Mouse (Mus musculus): ENCODE results near the gene Tbkbp1. TPM values are rescaled to one million over a fixed set of nuclear protein-coding genes. Genes with fewer than 3 reads are reported as not detected.

Gene Tbkbp1
- polyA plus RNA-seq, 1 experiment = 55.8 TPM

- WGBS = 83% methylated on average over 8 of the region's 8 CpGs
Observed at GRCm38 (mm10) chr11:97147333-97147732, 4.0 kb downstream of the Tbkbp1 start.

GRCm38 (mm10) chr11:97146724-97147123, 4.6 kb downstream of the Tbkbp1 start:
- no peak for TF ChIP-seq POLR2A (IDR thresholded peaks at IDR 0.05; ENCODE audit: borderline replicate concordance, extremely low read depth, low read depth, low read length)
- TF ChIP-seq CTCF (IDR thresholded peaks at IDR 0.05; ENCODE audit: insufficient read depth, low read length) = peak; percentile 88
- 7% methylated on average over 8 of the region's 8 CpGs for WGBS
- Histone ChIP-seq H3K4me1 (ENCODE audit: control insufficient read depth, insufficient read depth, low read length) (peaks cover 12% of the 10 kb centered on the region; the same call in 1 of the 2 replicates), H3K4me3 (replicated peaks; ENCODE audit: extremely low read depth, low read depth, low read length) (no peak overlapping the region)
- peak; percentile 80 for DNase-seq

More at GRCm38 (mm10) chr11:97147333-97147732, 4.0 kb downstream of the Tbkbp1 start:
- Histone ChIP-seq H3K4me3 (replicated peaks; ENCODE audit: extremely low read depth, low read depth, low read length) (no peak overlapping the region), H3K4me1 (ENCODE audit: control insufficient read depth, insufficient read depth, low read length) (peaks cover 11% of the 10 kb centered on the region; the same call in 1 of the 2 replicates)
- no peak for TF ChIP-seq POLR2A (IDR thresholded peaks at IDR 0.05; ENCODE audit: borderline replicate concordance, extremely low read depth, low read depth, low read length)
- TF ChIP-seq CTCF (IDR thresholded peaks at IDR 0.05; ENCODE audit: insufficient read depth, low read length) = no peak
- no peak for DNase-seq

DNA sequence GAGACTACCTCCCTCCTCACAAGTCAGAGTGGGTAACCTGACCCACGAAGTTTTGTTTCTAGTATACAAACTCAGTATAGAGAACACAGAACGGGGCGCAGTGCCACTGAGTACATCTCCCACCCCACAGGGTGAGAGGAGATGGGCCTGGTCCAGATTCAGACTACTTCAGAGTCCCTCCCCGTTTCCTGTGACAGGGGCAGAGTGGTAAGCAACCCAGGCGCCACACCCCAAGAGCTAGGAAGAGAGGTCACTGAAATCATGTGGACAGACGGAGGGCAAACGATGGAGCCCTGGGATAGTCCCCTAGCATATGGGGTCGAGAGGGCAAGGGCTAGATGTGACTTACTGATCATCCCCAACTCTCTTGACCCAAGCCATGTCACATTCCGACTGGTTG, 5.3 kb downstream of the Tbkbp1 start:
- Histone ChIP-seq H3K4me3 (replicated peaks; ENCODE audit: extremely low read depth, low read depth, low read length) (no peak overlapping the region), H3K4me1 (ENCODE audit: control insufficient read depth, insufficient read depth, low read length) (peaks cover 12% of the 10 kb centered on the region; the same call in 1 of the 2 replicates)
- DNase-seq = no peak
- TF ChIP-seq CTCF (IDR thresholded peaks at IDR 0.05; ENCODE audit: insufficient read depth, low read length) = no peak
- no peak for TF ChIP-seq POLR2A (IDR thresholded peaks at IDR 0.05; ENCODE audit: borderline replicate concordance, extremely low read depth, low read depth, low read length)
- 50% methylated on average over 9 of the region's 9 CpGs for WGBS

- WGBS = 75% methylated on average over 2 of the region's 2 CpGs
- Histone ChIP-seq H3K4me1 (ENCODE audit: control insufficient read depth, insufficient read depth, low read length) (peaks cover 12% of the 10 kb centered on the region; the same call in 1 of the 2 replicates), H3K4me3 (replicated peaks; ENCODE audit: extremely low read depth, low read depth, low read length) (no peak overlapping the region)
- TF ChIP-seq POLR2A (IDR thresholded peaks at IDR 0.05; ENCODE audit: borderline replicate concordance, extremely low read depth, low read depth, low read length) = no peak
- no peak for TF ChIP-seq CTCF (IDR thresholded peaks at IDR 0.05; ENCODE audit: insufficient read depth, low read length)
- no peak for DNase-seq
Observed at GRCm38 (mm10) chr11:97145320-97145719, 6.0 kb downstream of the Tbkbp1 start.

- WGBS = 79% methylated on average over 9 of the region's 9 CpGs
- no peak for TF ChIP-seq POLR2A (IDR thresholded peaks at IDR 0.05; ENCODE audit: borderline replicate concordance, extremely low read depth, low read depth, low read length)
- TF ChIP-seq CTCF (IDR thresholded peaks at IDR 0.05; ENCODE audit: insufficient read depth, low read length) = no peak
Observed at GRCm38 (mm10) chr11:97143196-97143900, 7.9 kb downstream of the Tbkbp1 start.

GRCm38 (mm10) chr11:97142159-97142608, 9.1 kb downstream of the Tbkbp1 start:
- TF ChIP-seq CTCF (IDR thresholded peaks at IDR 0.05; ENCODE audit: insufficient read depth, low read length) (no peak), POLR2A (IDR thresholded peaks at IDR 0.05; ENCODE audit: borderline replicate concordance, extremely low read depth, low read depth, low read length) (peak; percentile 31; the same call in 1 of the 2 replicates)
- Histone ChIP-seq H3K4me1 (ENCODE audit: control insufficient read depth, insufficient read depth, low read length) (peaks cover 12% of the 10 kb centered on the region; the same call in 1 of the 2 replicates), H3K4me3 (replicated peaks; ENCODE audit: extremely low read depth, low read depth, low read length) (peak overlapping the region; percentile 6)
- peak; percentile 62 for DNase-seq
- WGBS = 29% methylated on average over 8 of the region's 8 CpGs

More at GRCm38 (mm10) chr11:97143196-97143900, 7.9 kb downstream of the Tbkbp1 start:
- H3K4me1 ChIP-seq (ENCODE audit: control insufficient read depth, insufficient read depth, low read length) = peaks cover 12% of the 10 kb centered on the region; the same call in 1 of the 2 replicates
- no peak overlapping the region for H3K4me3 ChIP-seq (replicated peaks; ENCODE audit: extremely low read depth, low read depth, low read length)
- no peak for DNase-seq

- no peak for DNase-seq
- WGBS = 37% methylated on average over 4 of the region's 4 CpGs
- Histone ChIP-seq H3K4me3 (replicated peaks; ENCODE audit: extremely low read depth, low read depth, low read length) (no peak overlapping the region), H3K4me1 (ENCODE audit: control insufficient read depth, insufficient read depth, low read length) (peaks cover 5% of the 10 kb centered on the region; the same call in 1 of the 2 replicates)
- TF ChIP-seq CTCF (IDR thresholded peaks at IDR 0.05; ENCODE audit: insufficient read depth, low read length) (no peak), POLR2A (IDR thresholded peaks at IDR 0.05; ENCODE audit: borderline replicate concordance, extremely low read depth, low read depth, low read length) (no peak)
Observed at GRCm38 (mm10) chr11:97140811-97141210, 10.5 kb downstream of the Tbkbp1 start.

GRCm38 (mm10) chr11:97139256-97139655, 12.0 kb downstream of the Tbkbp1 start:
- 65% methylated on average over 15 of the region's 15 CpGs for WGBS
- Histone ChIP-seq H3K4me3 (replicated peaks; ENCODE audit: extremely low read depth, low read depth, low read length) (no peak overlapping the region), H3K4me1 (ENCODE audit: control insufficient read depth, insufficient read depth, low read length) (peaks cover 5% of the 10 kb centered on the region; the same call in 1 of the 2 replicates)
- TF ChIP-seq POLR2A (IDR thresholded peaks at IDR 0.05; ENCODE audit: borderline replicate concordance, extremely low read depth, low read depth, low read length) (no peak), CTCF (IDR thresholded peaks at IDR 0.05; ENCODE audit: insufficient read depth, low read length) (no peak)
- no peak for DNase-seq

DNA sequence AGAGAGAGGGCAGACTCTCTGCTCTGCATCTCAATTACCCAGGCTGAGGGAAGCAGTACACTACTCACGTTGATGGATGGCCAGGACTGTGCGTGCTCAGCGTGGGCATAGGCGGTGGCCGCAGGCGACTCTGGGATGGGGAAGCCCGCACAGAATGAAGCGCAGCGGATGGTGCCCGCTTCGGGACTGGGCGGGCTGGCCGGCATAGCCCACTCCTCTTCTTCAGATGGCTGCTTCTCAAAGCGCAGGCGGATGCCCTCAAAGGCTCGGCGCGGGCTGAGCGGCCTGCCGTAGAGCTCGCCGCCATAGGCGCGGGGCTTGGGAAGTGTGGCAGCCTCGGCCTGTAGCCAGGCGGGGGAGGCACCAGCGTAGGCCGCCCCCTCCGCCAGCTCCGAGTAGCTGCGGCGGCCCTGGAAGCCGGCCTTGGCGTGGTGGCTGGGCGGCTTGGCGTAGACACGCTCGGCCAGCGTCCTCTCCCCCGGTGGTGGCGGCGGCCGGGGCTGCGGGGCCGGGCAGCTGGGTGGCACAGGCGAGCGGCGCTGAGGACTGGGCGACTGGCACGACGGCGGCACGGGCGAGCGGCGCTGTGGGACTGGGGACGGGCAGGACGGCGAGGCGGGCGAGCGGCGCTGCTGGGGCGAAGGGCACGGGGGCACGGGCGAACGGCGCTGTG, 12.6 kb downstream of the Tbkbp1 start:
- TF ChIP-seq CTCF (IDR thresholded peaks at IDR 0.05; ENCODE audit: insufficient read depth, low read length) (no peak), POLR2A (IDR thresholded peaks at IDR 0.05; ENCODE audit: borderline replicate concordance, extremely low read depth, low read depth, low read length) (no peak)
- H3K4me3 ChIP-seq (replicated peaks; ENCODE audit: extremely low read depth, low read depth, low read length) = no peak overlapping the region
- WGBS = 66% methylated on average over 69 of the region's 69 CpGs

More for the DNA sequence above, 12.6 kb downstream of the Tbkbp1 start:
- peaks cover 3% of the 10 kb centered on the region; the same call in 1 of the 2 replicates for H3K4me1 ChIP-seq (ENCODE audit: control insufficient read depth, insufficient read depth, low read length)
- no peak for DNase-seq
